Mouse (Mus musculus) lung, embryonic 15.5 days (tissue): ENCODE results near the gene Ncdn. TPM values are rescaled to one million over a fixed set of nuclear protein-coding genes. Genes with fewer than 3 reads are reported as not detected.

Source experiments
- polyA plus RNA-seq: library from polyadenylated mRNA; unstranded; fragments of >200 nt; fragmentation: Nextera tagmentation; extraction: Ambion mirVana; gene quantifications from 2 replicates; pipeline ENCODE4 v1.2.1, GENCODE M21; 2015

Ncdn gene
- polyA plus RNA-seq, 1 experiment from 2014 or later = 28.2 TPM

Other genes starting within 250 kb of the Ncdn start
- gene Ago4, start 220.0 kb downstream of the Ncdn start, polyA plus RNA-seq = 3.5 and 3.7 TPM in 2 replicates
- 41.1 TPM in 2 replicates for gene Clspn, start 196.5 kb downstream of the Ncdn start, polyA plus RNA-seq
- 2.1 and 2.3 TPM in 2 replicates for gene 5730409E04Rik, start 143.6 kb downstream of the Ncdn start, polyA plus RNA-seq
- 487 and 509 TPM in 2 replicates for gene Psmb2, start 75.8 kb downstream of the Ncdn start, polyA plus RNA-seq
- 0.08 and 0.09 TPM in 2 replicates for gene Tfap2e, start 17.2 kb downstream of the Ncdn start, polyA plus RNA-seq
- gene AU040320, start 106 bp upstream of the Ncdn start, polyA plus RNA-seq = 22.0 and 22.3 TPM in 2 replicates
- 18.0 and 18.2 TPM in 2 replicates for gene Zmym4, start 214.7 kb upstream of the Ncdn start, polyA plus RNA-seq